Mouse (Mus musculus): ENCODE results near the gene Nrap.

The Nrap gene

DNA sequence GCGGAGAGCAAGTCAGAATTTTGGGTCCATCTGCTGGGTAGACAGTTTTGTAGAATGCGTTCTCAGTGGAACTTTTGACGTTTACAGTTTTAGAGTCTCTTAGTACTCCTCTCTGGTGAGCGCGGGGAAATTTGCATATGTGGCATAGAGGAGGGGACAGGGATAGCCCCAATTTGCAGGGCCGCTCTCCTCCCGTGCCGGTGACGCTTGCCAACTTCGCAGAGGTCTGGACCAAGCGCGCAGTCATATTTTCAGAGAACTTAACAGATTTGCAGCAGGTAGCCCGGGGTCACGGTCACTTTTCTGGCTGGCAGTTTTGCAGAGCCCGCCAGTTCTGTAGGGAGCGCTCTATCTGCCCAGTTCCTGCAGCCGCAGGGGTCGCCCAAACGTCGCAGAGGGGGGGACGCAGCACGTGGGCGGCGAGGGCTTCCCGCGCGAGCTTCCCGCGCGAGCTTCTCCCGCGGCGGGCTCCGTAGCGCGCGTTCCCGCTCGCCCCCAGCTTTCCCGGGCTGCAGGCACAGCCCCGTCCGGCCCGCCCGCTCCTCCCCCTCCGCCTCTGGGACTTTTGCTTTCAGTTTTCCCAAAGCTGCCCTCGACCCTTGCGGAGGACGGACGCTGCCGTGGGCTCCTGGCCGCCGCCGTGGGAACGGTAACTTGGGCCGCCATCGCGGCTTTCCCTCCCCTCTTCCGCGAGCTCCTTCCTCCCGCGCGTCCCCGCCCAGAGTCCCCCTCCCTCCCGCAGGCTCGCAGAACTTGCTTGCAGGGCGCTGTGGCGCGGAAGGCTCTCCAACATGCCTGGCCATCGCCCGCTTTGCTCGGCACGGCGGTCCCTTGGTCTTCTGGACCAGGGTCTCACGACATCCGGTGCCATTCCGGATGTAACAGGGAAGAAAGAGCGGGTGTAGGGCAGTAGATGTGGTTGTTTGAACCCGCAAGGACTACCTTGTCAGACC lies 7.1 kb upstream of the Nrap start, which contains the start of gene Casp7:
TSS of gene Casp7 (plus strand) at position 461 of the 953 bp plus-strand sequence.
- DNase-seq (ENCODE audit: low read depth, low spot score): peak; percentile 28

DNA sequence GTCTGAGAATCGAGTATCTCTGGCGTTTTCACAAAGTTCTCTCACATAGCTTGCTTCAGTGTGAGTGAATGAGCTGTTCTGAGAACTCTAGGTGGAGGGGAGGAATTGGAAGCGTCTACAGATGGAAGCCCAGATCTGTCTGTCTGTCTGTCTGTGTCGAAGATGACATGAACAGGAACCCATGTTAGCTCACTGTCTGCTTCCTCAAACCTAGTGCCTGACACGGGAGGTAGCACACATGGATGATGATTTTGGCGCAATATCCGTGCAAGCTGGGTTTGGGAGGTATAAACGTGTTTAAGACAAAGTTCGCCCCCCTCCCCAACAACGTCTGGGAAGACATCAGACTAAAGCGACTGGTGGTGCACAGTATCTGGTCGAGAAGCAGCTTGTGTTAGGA lies 6.4 kb upstream of the Nrap start:
- DNase-seq (ENCODE audit: low read depth, low spot score): no peak

DNA sequence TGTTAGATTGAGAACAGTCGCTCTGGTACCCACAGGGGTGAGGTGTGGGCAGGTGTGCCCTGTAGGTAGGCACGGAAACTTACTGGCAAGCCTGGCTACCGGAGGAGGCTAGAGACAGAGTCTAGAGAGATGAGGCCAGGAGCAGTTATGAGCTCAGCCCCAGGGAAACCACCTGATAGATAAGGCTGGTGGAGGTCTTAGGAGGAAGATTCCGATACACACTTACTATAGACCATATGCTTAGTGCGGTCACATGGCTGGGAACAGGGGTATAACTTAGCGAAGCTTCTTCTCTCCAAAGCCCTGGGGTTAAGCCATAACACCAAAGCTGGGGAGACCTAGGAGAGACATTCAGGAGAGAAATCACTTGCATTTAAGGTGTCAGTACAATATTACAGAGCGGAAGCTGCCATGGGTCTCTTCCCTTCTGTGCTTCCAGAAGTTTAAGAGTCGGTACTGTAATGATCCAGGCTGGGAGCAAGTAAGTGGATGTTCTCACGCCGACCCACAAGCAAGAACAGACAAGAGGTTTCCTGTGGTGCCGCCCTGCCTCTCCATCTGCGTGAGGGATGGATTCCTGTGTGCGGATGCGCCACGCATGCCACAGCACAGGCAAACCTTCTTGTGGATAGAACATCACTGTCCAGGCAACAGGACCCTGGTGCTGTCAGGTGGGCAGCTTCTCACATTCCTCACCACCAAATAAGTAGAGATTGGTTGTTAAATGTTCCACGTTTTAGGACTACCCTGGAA lies 5.5 kb upstream of the Nrap start:
- DNase-seq (ENCODE audit: low read depth, low spot score): no peak

DNA sequence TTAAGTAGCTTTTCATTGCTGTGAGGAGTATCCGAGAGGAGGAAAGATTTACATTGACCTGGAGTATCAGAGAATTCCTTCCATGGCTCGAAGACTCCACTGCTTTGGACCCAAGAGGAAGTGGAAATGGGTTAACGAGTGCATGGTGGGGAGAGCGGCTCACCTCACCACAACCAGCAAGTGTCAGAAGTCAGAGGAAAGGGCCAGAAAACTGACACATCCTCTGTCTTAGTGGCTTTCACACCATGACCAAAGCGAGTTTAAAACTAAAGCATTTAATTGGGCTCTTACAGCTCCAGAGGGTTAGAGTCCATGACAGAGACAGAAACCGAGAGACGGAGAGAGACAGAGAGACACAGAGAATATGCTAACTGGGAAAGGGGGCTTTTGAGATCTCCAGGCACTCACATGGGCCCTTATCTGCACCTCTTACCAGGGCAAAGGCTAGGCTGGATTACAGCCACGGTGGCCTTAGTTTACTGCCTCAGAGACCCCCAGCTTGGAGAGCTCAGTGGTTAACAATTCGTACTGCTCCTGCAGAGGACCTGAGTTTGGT lies 3.6 kb upstream of the Nrap start:
- no peak for DNase-seq (ENCODE audit: low read depth, low spot score)

DNA sequence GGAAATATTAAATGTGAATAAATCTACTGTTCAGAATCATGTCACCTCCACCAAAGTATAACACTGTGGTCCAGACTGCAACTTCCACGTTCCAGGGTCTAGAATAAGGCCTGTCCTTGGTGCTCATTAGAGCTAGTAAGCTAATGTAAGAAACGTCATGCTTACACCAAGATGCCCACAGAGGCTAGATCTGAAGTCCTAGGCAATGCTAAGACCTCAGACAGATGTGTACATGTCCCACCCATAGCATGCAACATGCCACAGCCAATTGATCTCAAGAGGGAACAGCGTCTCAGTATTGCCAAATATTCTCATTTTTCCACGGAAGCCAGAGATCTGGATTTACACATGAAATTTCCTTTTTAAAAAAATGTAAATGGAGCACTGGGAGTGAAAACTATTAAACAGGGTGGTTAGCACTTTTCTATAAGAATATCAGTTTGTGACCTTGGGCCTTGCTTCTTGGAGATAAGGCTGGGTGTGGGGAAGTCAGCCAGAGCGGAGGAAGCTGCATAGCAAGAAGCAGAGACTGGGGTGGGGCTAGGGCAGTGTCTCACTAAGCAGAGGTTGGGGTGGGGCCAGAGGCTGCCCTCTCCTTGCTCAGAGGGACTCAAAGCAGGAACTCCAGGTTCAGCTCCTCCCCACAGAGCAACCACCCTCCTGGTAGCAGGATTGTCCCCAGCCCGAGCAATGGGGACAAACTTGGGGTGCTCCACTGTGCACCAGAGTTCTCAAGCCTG lies 1.6 kb upstream of the Nrap start:
- DNase-seq (ENCODE audit: low read depth, low spot score): peak; percentile 39

DNA sequence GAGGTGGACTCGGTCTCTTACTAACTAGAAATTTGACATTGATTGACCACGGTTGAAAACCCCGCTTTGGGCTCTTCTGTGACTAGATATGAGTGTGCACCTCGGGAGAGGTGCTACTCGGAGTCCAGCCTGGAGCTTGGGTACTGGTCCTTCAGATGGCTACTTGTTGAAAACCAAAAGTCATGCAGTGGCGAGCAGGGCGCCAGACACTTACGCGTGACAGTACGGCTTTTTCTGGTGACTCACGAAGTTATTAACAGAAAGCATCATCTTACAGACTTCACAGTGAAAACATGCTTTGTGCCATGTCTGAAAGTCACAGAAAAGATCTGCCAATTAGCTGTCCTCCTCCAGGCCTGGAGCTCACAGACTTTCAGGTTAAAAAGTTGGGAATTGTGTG lies 661 bp downstream of the Nrap start:
- no peak for DNase-seq (ENCODE audit: low read depth, low spot score)

DNA sequence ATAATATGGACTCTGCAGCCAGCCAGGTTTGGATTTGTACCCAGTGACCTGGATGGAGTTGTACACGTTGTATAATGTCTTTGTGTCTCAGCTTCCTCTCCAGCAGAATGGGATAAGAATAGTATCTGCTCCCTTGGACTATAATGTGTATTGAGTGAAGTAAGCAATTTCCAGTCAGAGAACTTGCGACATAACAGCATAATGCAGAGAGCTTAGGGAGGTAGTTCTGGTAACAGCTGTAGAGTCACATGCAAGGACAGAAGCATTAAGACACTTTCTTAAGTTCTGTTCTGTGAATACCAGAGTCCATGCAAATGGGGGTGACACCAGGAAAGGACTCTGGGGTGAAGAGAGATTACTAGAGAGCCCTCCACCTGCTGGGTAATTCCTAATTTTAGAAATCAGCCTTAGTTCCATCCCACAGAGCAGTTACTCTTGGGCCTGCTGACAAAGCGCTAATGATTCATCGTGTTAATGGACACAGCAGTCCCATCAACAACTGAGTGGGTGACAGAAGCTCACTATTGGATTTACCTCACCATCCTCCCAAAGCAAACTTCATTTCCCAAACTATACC lies 2.0 kb downstream of the Nrap start:
- DNase-seq (ENCODE audit: low read depth, low spot score): no peak

DNA sequence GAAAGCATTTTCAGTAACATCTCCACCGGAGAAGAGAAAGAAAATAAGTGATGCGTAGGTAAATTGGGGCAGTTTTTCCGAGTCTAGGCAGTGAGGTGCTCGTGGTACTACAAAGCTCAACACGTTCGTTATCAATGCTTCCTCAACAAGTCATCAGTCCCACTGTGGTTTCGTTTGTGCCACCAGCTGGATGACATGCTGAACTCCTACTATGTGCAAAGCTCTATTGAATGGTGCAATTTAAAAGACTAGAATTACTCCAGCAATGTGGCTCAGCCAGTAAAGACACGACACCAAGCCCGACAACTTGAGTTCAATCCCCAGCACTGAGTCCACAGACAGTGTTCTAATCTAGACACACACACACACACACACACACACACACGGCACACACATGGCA lies 3.7 kb downstream of the Nrap start:
- DNase-seq (ENCODE audit: low read depth, low spot score): no peak

DNA sequence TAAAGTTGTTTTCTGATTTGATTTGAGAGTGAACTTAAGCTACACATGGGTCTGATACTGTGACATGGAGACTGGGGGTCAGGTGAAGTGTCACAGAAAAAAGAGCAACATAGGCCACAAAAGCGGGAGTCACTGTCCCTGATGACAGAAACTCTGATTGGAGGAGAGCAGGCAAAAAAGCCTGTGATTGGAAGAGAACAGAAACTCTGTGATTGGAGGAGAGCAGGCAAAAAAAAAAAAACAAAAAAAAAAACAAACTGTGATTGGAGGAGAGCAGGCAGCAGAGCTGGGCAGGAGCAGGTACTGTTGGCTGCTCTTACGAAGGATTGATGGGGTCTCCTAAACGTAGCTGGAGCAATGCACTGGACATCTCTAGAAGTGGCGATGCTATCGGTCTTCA lies 4.3 kb downstream of the Nrap start:
- DNase-seq (ENCODE audit: low read depth, low spot score): peak; percentile 35

DNA sequence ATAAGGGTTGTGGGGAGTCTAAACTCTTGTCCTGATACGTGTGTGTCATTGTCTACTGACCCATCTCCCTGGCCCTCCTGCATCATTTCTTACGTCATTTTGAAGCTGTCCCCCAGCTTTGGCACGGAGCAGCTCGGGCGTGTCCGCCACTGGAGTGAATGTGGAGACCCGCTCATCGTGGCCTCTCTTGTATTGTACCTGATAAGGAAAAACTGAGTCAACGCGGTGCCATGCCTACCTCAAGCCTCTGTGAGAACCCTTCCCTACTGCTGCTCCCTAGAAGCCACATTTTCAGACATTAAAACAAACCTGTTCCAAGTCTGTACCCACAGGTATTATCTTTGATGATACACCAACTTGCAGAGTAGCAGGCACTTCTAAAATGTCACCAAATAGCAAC lies 8.4 kb downstream of the Nrap start:
- DNase-seq (ENCODE audit: low read depth, low spot score): no peak

DNA sequence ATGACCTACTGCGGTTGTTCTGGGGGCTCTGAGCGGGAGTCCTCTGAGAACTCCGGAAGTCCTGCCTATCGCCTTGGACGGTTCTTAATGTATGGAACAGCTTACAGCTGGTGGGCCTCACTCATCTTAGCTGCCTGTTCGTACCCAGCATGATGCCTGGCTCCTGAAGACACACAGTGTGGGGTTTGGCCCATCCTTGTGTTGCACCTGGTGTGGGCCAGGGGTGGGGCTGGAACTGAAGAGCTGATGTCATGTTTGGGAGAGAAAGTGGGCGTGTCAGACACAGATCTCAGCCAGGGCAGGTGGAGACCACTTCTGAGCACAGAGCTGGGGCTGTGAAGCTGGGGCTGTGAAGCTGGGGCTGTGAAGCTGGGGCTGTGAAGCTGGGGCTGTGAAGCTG lies 9.5 kb downstream of the Nrap start:
- DNase-seq (ENCODE audit: low read depth, low spot score): no peak

DNA sequence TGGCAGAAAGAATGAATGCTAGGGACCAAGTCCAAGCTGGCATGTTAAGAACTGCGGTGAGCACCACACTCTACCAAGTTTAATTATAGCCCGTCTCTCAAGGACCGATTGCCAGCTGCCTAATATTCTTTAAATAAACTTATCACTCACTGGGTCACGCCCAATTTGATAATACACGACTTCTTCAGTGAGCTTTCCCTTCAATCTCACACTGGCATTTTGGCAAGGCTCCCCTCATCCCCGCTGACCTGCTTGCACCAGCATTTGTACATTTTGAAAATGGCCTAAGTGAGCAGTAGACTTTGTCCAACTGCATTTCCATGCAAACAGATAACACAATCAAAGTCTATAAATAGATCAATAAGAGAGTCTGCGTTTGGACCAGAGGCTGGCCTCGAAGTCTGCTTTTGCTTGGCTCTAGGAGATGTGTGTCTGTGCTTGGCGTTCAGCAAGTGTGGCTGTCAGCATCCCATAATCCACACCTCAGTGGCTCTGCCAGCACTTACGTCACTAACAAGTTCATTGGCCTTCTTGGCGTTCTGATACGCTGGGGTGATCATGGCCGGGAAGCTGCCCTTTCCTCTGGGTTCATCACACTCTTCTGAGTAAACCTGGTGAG lies 11.2 kb downstream of the Nrap start:
- DNase-seq (ENCODE audit: low read depth, low spot score): no peak

DNA sequence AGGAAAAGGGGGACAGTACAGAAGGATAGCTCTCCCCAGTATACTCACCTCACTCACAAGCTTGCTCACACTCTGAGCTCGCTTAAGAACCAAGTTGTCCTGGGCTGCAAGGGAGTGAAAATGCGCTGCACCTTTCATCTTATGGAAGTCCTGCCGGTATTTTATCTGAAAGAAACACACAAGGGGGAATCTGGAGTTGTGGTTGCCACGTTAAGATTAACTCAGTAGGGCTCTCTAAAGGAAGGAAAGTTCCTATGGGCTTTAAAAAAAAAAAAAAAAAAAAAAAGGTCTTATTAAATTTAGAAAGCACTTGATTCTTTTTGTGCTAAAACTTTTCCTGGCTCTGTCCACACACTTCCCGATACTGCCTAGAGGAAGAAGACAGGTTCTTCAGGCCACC lies 11.8 kb downstream of the Nrap start:
- no peak for DNase-seq (ENCODE audit: low read depth, low spot score)

DNA sequence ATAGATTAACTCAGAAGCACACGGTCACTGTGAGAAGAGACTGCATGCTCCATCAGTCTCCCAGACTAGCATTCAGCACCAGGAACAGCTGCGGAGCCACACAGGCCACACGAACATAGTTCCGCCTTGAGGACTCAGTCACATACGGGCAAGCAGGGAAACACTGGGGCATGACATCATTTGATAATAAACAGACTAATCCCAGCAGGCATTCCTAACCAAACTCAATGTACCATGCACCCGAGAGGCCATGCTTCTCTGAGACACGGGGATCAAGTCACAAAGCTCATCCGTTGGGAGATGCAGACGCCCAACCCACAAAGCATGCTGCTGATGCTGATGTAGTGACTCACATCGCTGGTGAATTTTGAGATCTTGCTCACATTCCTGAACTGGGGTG lies 15.8 kb downstream of the Nrap start:
- DNase-seq (ENCODE audit: low read depth, low spot score): no peak

DNA sequence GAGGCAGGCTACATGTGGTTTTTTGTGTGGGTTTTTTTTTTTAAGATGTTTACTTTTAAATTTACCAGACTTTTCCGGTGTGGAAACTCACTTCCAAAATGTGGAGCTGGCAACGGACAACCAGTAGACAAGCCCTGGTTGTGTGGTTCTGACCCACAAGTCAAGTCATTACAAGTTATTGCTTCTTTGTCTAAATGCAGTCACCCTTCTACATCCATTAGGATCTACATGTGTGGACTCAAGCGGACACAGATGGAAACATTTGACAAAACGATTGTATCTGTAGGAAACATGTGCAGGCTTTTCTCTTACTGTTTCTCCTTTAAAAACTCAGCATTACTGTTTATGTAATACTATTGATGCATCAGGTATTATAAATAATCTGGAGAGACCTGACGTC lies 16.6 kb downstream of the Nrap start:
- no peak for DNase-seq (ENCODE audit: low read depth, low spot score)

DNA sequence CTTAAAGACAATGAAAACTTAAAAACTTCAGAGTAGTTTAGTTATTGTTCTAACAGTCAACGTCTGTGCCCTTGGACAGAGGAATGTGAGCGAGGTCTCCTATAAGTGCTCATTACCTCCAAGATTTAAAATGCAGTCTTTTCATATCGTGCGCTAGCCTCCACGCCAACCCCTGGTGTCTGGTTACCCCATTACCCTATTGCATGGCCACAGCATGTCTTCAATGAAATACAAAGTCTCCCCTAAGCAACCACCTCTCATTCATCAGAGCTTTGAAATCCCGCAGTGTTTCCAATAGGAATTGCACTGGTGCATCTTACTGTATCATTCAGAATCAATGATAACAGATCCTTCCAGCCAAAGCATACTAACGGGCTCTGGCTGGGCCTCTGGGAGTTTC lies 17.6 kb downstream of the Nrap start:
- DNase-seq (ENCODE audit: low read depth, low spot score): no peak

DNA sequence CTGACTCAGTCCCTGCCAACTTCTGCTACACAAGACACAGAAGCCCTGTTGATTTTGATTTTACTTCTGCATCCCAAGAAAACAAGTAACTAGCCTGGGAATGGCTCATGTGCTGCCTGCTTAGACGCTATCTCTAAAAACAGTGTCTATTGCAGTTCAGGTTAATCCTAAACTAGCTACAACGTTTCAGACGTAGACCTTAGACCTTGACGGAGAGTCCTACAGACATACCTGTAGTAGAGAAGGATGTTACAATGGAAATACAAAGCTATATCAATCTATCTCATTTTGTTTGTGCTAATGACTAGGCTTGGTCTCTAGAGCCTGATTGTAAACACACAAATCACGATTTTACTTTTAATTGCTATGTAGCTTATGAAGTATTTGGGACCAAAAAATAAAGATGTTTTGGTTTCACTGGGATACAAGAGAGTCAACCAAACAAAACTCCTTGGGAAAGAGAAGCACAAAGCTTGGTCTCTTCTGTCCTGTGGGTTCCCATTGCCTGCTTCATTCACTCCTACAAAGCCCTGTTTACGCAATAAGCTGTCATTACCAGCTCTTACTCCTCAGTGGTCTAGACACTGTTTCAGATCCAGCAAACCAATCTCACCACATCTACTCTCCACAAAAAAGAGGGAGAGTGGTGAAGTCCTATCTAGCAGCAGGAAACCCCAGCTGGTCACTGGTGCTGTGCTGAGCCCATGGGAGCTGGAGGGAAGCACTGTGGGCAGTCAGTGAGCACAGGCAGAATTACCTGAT lies 19.3 kb downstream of the Nrap start:
- no peak for DNase-seq (ENCODE audit: low read depth, low spot score)

DNA sequence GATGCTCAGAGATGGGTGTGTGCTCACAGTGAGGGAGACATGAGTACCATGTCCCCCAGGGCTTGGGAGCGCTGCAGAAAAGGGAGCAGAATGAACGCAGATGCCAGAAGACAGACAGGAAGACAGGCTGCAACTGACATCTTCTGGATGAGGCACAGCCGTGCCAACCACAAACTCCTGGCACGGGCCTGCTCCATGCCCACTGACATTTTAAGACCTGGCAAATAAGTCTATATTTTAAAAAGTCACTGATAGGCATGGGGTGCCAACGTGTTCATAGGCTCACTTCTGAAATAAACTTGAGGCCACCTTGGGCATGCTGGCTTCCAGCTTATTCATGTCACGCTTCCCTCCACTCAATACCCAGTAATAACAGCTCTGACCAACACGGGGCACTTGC lies 20.9 kb downstream of the Nrap start:
- no peak for DNase-seq (ENCODE audit: low read depth, low spot score)

DNA sequence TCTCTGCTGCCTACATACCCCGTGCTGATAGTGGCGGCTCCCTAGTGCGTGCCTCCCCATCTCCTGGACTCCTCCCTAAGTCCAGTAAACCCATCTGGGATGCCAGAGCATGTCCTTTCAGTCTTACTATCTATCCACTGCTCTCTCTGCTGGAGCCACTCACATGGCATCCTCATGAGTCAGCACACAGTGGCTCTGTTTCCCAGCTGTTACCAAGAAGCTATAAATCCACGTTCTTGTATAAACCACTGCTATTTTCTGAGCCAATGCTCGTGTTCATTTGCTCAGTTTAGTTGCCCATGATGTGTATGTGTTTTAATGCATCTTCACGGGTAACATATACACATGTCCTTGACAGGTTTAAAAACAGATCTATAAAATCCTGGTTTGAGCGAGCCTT lies 22.1 kb downstream of the Nrap start:
- no peak for DNase-seq (ENCODE audit: low read depth, low spot score)

DNA sequence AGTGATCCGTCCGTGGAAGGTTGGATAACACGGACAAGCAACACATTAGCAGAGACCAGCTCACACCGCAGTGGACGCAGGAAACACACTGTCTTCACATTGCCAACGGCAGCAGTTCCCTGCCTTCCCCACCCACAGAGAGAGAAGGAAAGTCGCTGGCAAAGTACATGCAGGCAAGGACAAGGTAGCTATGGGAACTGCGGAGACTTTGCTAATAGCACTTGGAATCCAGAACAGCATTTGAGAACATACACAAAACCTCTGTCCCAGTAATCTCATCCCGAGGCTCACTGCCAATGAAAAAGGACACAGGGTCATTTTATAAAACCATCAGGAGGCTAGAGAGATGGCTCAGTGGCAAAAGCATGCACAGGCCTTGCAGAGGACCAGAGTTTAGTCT lies 23.2 kb downstream of the Nrap start:
- no peak for DNase-seq (ENCODE audit: low read depth, low spot score)
